Mouse (Mus musculus) cerebellum, adult 9-11 months (tissue): ENCODE measurements at regions not wholly inside any gene's neighbourhood (a gene's known extent, or its start where the extent isn't known, plus 50 kb on each side); places are given as distances from the start of the nearest gene placed in this dataset.

Source experiments
- DNase-seq: peaks from one replicate; pipeline ENCODE4 v3.0.0; 2022

DNA sequence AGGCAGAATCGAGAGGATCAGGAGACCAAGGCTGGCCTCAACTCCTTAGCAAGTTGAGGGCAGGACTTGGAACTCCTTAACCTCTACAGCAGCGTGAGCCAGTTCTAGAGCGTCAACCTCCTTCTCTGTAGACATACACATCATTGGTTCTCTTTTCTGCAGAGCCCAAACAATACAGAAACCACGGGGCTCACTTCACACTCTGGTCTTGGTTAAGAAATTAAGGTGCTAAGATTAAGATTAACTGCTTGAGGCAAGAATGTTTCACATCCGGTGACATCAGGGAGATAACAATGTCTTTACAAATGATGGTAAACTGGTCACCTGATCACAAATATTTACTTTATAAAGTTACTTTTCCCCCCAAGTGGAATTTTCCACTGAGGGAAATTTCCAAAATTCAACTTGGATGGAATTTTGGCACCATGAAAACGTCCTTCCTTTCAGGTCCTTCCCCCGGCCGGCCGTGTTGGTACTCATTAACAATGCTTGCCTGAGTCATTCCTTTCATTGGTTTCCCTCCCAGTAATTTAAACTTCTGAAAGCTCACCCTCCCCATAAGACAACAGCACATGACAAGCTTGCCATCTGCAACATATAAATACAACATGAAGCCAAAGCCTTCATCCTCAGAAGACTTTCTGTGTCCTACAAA is 77.3 kb upstream of the Kdm7a start:
- DNase-seq, result no peak

DNA sequence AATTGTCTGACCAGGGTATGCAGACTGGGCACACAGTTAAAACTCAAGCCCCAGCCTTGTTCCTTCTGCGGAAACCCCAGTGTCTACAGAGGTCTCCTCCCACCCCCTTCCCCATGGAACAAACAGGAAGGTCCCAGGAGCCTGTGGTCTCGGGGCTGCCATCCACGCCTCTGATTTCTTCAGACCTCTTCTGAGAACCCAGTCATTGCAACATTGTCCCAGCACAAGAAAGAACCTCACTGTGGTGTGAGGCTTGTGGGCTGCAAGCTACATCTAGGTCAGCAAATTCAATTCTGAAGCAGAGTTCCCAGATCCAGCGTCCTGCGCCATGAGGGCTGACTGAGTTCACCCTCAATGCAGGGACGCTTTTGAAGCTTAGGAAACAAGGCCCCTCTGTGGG is 71.7 kb upstream of the Kdm7a start:
- no peak for DNase-seq

DNA sequence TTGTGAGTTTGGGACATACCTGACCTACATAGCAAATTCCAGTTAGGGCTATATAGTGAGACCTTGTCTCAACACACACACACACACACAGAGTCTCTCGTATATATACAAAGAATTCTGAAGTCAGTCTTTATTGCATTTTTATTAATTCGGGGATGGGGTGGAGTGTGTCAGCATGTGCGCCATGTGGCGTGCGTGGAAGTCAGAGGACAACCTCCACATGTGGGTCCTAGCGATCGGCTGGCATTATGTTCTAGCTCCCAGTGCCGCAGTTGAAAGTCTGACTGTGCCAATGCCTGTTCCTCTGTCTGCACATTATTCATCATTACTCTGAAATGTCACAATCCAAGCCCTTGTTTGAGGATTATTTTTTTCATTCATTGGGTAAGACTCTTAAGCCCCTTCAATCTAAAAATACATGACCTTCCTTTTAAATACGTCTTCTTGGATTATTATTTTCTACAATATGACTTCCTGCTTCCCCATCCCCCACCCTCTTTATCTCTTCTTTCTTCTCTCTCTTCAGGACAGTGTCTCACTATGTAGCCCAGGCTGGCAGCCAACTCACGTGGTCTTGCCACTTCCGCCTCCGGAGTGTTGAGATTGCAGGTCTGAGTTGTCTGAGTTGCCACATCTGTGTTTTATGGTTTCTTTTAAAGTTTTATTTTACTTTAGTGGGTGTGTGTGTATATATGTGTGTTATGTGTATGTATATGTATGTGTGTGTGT is 68.3 kb upstream of the Kdm7a start:
- no peak for DNase-seq

DNA sequence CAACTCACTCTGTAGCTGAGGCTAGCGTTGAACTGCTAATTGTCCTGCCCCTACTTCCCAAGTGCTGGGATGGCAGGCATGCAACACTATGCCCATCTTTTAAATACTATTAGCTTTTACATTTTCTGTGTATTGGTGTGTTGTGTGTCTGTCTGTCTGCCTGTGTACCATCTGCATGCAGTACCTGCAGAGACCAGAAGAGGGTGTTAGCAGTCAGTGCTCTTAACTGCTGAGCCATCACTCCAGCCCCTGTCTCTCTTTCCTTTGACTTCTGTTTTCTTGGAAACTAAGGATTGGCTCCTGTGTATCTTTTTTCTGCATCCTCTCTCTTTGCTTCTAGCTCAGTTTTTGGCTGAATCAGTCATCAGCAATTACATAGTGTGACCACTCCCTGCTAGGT is 66.8 kb upstream of the Kdm7a start:
- no peak for DNase-seq

DNA sequence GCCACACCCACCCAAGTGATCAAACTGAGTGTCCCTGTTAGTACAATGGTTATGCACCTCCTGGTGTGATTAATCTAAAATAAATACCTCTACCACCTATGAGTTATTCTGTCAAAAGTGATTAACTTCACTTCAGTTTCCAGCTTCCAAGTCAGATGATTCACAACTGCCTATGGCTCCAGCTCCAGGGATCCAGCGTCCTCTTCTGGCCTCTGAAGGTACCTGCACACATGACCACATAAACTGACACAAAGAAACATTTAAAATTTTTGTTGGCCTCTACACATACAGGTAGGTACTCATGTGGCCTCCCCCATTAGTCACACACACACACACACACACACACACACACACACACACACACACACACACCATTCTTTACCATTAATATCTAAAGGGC is 63.9 kb upstream of the Kdm7a start:
- no peak for DNase-seq

DNA sequence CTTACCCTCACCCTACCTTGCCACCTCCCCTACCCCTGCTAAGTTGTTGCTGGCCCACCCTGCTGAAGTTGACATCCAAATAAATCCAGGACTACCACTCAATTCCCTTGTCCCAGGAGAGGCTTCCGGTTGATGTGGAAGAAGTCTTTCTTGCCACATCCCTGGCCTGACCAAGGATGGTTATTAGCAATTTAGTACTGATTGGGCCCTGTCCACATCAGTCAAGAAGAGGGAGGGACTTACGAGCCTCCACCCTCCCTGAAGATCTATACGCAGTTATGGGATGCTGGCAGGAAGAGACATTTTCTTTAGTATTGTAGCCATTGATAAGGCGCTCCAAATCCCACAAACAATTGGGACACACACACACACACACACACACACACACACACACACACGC is 63.1 kb upstream of the Kdm7a start:
- no peak for DNase-seq

DNA sequence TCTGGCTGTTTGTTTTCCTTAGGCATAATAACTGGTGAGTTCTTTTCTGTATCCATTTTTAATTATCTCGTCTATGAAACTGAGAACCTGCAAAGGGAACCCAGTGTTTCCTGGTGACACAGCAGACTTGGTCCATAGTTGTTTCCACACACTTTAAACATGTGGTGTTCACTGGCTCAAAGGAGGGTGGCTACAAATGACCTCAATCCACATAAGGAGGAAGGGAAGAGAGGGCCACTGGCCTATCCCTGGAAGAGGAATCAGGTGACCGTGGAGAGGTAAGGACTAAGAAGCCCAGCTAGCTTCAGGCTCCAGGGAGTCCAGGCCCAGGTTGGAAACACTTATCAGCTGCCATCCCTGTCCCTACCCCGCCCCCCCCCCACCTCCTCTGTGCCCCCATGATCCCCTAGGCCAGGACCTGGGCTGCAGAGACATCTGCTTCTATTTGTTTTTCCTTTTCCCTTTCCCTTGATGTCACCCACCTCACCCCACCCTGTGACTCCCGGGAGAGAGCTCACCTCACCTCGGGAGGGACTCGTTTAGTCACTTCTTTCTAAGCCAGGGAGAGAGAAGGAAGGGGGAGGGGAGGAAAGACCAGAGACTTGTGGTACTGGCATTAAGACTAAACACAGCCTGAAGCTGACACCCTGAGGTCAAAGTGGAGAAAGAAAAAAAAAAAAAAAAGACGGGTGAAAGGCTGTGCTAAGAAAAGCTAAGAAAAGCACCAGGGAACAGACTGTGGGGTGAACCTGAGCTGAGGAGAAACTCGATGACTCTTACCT is 62.2 kb upstream of the Kdm7a start:
- no peak for DNase-seq

DNA sequence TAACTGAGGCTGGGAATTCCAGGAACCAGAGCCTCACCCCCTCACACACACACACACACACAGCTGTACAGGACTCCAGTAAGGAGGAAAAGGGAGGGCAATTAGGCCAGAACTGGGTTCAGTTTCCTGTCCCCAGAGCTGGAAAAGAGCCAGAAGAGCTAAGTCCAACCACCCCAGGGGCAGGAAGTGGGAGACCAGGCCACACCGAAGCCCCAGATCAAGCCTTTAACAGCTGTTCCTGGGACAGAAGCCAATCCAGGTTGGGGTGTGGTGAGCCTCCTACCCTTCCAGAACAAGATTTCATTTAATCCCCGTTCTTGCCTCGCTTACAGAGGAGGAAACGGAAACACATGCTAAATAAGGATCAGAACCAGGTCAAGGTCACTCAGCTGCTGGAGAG is 58.1 kb upstream of the Kdm7a start:
- no peak for DNase-seq

DNA sequence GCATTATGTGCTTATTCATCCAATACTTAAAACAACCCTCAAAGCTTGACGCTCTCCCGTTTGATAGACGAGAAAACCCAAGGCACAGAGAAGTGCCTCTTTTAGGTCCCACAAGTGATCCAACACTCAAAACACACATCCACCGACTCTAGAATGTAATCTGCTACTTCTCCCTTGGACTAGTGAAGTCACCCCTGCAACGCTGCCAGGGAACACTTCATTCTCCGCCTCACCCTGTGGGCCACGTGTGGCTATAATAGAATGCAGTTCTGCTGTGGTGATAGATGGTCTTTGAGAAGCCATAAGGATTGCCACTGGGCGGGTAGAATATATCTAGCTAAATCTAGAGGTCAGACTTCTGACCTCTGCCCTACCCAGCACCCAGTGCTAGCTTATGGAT is 57.0 kb upstream of the Kdm7a start:
- DNase-seq, result no peak

DNA sequence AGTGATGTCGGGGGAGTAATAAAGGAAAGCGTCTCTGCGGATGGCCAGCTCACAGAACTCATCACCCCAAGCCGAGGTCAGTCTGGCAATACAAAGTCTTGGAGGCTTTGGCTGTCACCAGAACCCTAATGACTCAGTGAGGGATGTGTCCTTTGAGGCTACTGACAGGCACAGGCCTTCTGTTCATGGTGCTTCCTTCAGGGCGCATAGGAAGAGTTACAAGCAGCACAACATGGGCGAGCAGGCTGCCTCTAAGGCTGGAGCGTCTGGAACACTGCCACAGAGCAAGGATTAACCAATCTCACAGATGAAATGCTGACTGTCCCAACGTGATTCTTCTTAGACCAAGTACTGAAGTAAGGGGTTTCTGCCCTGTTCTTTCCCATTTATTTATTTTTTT is 55.4 kb upstream of the Kdm7a start:
- no peak for DNase-seq

DNA sequence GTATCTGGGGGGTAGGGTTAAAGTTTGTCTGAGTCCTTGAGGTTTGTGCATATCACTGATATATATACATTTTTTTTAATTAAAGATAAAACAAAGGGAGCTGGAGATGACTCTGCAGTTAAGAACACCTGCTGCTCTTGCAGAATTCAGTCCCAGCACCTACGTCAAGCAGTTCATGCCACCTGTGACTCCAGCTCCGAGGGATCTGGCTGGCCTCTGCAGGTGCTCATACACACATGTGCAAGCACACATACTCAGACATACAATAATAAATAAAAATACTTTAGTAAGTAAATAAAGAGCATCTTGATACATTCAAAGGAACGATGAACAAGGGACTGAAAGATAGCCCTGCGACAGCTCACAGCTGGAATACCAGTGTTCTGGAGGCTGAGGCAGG is 53.9 kb upstream of the Kdm7a start:
- DNase-seq, result no peak

DNA sequence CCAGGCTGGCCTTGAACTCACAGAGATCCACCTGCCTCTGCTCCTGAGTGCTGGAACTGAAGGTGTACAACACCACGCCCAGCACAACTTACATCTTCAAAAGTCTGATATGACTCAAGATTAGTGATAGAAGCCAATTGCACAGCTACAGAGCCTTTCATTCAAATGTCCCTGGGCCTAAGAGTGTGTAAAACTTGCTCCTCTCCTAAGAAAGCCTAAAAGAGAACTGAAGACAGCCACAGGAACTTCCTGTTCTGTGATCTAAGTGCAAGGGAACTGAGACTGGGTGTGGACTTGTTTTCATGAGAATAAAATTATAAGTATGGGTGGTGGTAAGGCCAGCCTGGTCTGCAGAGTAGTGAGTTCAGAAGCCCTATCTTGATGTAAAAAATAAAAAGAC is 52.5 kb upstream of the Kdm7a start:
- DNase-seq, result no peak

DNA sequence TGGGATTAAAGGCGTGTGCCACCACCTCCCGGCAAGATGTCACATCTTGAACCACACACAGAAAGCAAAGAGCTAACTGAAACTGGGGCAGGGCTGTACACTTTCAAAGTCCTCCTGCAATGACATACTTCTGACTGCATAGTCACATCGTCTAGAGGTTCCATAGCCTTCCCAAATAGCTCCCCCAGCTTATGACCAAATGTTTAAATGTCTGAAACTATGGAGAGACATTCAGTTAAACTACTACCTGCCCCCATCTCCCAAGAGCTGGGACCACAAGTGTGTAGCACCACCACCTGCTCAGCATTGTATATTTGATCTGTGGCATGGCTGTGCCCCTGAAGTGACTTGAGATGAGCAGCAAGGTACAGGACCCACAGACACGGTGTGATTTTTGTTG is 52.1 kb upstream of the Kdm7a start:
- DNase-seq, result no peak

DNA sequence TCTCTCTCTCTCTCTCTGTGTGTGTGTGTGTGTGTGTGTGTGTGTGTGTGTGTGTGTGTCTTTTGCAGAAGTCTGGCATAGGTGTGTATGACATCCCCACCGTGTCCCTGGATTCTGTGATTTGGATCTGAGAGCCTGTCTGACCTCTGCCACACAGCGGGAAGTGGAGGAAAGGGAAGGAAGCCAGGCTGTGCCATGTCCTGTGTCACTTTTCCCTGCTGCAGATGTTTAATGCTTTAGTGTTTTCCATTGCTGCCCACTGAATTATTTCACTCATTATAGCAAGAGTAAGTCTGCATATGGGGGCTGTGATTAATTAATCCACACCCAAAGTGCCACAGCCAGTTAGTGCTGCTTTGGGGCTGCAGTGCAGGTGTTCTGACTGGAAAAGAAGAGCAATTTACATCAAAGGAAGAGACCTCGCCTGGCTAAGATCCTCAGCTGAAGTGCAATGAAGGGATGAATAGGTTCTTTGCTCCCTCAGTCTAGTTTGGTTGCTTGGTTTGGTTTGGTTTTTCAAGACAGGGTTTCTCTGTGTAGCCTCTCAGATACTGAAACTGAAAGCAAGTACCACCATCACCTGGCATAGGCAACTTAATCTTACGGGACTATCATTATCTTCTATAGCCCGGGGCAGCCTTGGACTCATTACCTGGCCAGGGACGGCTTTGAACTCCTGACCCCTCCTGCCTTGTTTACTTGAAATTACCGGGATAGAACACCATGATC is 51.2 kb upstream of the Kdm7a start:
- DNase-seq, result no peak

DNA sequence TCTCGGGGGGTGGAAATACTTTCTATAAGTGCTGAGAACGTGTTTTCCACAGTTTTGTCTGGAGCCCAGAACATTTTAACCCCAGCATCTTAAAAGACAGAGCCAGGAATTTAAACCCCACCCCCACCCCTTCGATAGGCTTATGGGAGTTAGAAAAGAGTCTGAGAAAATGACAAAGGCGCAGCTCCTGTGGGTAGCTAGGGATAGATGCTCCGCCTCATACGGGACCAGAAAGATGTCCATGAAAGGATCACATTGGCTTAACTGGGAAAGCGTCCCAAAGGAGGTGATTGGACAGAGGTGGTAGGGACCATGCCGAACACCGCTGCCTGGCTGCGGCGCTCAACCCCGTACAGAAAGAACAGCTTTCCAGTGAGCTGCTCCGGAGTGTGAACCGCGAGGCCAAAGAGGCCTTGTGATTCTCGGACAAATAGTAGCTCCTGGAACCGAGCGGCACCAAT is 50.6 kb upstream of the Kdm7a start:
- peak; percentile 23 for DNase-seq

DNA sequence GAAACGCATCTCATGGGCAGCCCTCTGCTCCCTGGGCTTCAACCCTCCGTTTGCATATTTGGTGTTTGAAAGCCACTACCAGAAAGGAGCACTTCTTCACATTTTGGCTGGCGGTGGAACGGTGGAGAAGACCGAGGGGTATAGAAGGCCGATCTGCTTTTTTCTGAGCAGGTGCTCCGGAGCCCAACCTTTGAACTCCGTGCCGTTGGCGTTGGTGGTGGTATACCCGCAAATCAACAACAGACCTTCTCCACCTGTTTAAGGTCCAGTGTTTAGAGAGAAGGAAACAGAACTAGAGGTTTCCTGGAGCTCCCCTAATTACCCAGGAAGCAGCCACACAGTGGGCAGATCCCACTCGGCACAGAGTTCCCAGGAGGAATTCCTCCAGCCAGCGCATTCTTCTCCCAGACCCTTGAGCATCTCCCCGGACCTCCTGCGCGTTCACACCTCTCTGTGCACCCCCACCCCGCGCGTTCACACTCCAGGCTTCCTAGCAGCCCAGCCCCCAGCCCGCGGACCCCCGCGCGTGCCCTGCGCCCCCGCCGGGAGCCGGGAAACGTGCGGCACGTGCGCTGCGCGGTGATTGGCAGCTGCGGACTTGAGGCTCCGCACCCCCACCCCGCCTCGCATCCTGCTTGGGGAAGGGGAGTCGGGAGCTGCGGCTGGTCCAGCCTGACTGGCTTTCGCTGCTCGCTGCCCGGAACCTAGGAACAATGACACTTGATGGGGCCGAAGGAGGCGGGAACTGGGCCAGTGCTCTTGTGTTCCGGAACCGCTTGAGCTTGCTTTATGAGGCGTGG is 49.9 kb upstream of the Kdm7a start:
- DNase-seq, result peak; percentile 43
